23 mouse cellular contexts compared by ENCODE assay signal in genomic region chr14:26977500-26977899, GRCm38 (mm10). TPM values are rescaled to one million over a fixed set of nuclear protein-coding genes. Genes with fewer than 3 reads are reported as not detected.
DNase-seq lines count a peak whose midpoint lies in the region; ATAC-seq and TF ChIP-seq lines count a peak whose summit lies in the region.
"Had no signal": no experiment of that assay in that cellular context is flagged by ENCODE, and none has a peak within 500 bp of the region (broad histone marks: within the 10 kb centered on the region; RNA-seq: fewer than 3 reads in every experiment).

No protein-coding gene starts in this region.

- no peaks in the 10 kb centered on the region for H3K9me3 ChIP-seq in embryonic facial prominence, embryonic 11.5 days (replicated peaks; ENCODE audit: control insufficient read depth, low read length)
- H3K9me3 ChIP-seq in embryonic facial prominence, embryonic 10.5 days: peaks cover 10% of the 10 kb centered on the region
- H3K9me3 ChIP-seq in E14TG2a.4 (ENCODE audit: low read length): peaks cover 7% of the 10 kb centered on the region
- peaks cover 5% of the 10 kb centered on the region for H3K9me3 ChIP-seq in forebrain, embryonic 13.5 days (replicated peaks)
- H3K9me3 ChIP-seq: embryonic facial prominence, embryonic 15.5 days had no signal

- DNase-seq in embryonic facial prominence, embryonic 11.5 days (ENCODE audit: low spot score): peak; percentile 15
- no peak for DNase-seq in embryonic facial prominence, embryonic 10.5 days (ENCODE audit: low spot score)
- peak; percentile 58 for DNase-seq in R1 (ENCODE audit: low read depth, low spot score)
- DNase-seq in T-cell, adult 2 months (ENCODE audit: low spot score): no peak
- DNase-seq: adrenal gland, adult 8-10 months; cerebellum, adult 2 months; gastrocnemius, postnatal 36 days; heart, postnatal 36 days; kidney, adult 8-10 months had no signal

- no peak for ATAC-seq in embryonic facial prominence, embryonic 11.5 days (replicated peaks; ENCODE audit: insufficient number of reproducible peaks, low FRiP score, low TSS enrichment, low read depth)
- peak; percentile 32 to 42; a peak in 3 of 4 replicates for ATAC-seq in hematopoietic stem cell, adult 5-6 weeks (replicated peaks in 1 of 2; ENCODE audit: insufficient read depth in 1 of 2, low FRiP score in 2 of 2, low TSS enrichment in 1 of 2, low read depth in 1 of 2, poor library complexity in 2 of 2, severe bottlenecking in 2 of 2)
- ATAC-seq in forebrain, embryonic 13.5 days: no peak
- ATAC-seq: forebrain, embryonic 15.5 days; hindbrain, embryonic 16.5 days; inflammation-experienced regulatory T-cells, adult 6 months; intestine, postnatal 0 days had no signal

- no peak overlapping the region for H3K9ac ChIP-seq in embryonic facial prominence, embryonic 11.5 days (replicated peaks; ENCODE audit: low read length)
- no peak overlapping the region for H3K9ac ChIP-seq in forebrain, embryonic 13.5 days
- H3K9ac ChIP-seq: embryonic facial prominence, embryonic 15.5 days; forebrain, embryonic 15.5 days; hindbrain, embryonic 12.5 days had no signal

- H3K27me3 ChIP-seq in embryonic facial prominence, embryonic 11.5 days (ENCODE audit: control insufficient read depth, insufficient read depth, low read length): no peaks in the 10 kb centered on the region
- no peaks in the 10 kb centered on the region; the same call in 1 of the 2 replicates for H3K27me3 ChIP-seq in embryonic facial prominence, embryonic 10.5 days (replicated peaks; ENCODE audit: low read depth, poor library complexity, severe bottlenecking)
- H3K27me3 ChIP-seq in E14TG2a.4 (ENCODE audit: insufficient read depth, low read length): peaks cover 6% of the 10 kb centered on the region; the same call in 1 of the 2 replicates
- H3K27me3 ChIP-seq in forebrain, embryonic 13.5 days: 0 out of 2 replicates have a peak, but pooled peaks cover 5% of the 10 kb centered on the region
- H3K27me3 ChIP-seq: embryonic facial prominence, embryonic 15.5 days; forebrain, embryonic 15.5 days; heart, embryonic 13.5 days had no signal

- H3K4me3 ChIP-seq in embryonic facial prominence, embryonic 11.5 days (ENCODE audit: low read depth, low read length): no peak overlapping the region
- H3K4me3 ChIP-seq in embryonic facial prominence, embryonic 10.5 days: no peak overlapping the region
- H3K4me3 ChIP-seq in E14TG2a.4 (replicated peaks; ENCODE audit: low read length): peak overlapping the region; percentile 51; the same call in 1 of the 2 replicates
- no peak overlapping the region for H3K4me3 ChIP-seq in forebrain, embryonic 13.5 days
- H3K4me3 ChIP-seq: embryonic facial prominence, embryonic 15.5 days; erythroblast, embryonic 14.5 days; forebrain, embryonic 10.5 days; forebrain, embryonic 15.5 days; heart, embryonic 13.5 days; hindbrain, embryonic 12.5 days had no signal

- H3K27ac ChIP-seq in embryonic facial prominence, embryonic 11.5 days (replicated peaks; ENCODE audit: low read depth, low read length): no peak overlapping the region
- no peak overlapping the region for H3K27ac ChIP-seq in embryonic facial prominence, embryonic 10.5 days (replicated peaks)
- no peak overlapping the region for H3K27ac ChIP-seq in forebrain, embryonic 13.5 days
- H3K27ac ChIP-seq: embryonic facial prominence, embryonic 15.5 days; forebrain, embryonic 10.5 days; forebrain, embryonic 15.5 days; heart, embryonic 13.5 days; hindbrain, embryonic 12.5 days had no signal

- no peak for TF ChIP-seq CTCF in E14TG2a.4 (conservative IDR thresholded peaks at IDR 0.05; ENCODE audit: low read length)

- no peaks in the 10 kb centered on the region for H3K36me3 ChIP-seq in embryonic facial prominence, embryonic 11.5 days (replicated peaks; ENCODE audit: control insufficient read depth, insufficient read depth, low read depth, low read length)
- no peaks in the 10 kb centered on the region for H3K36me3 ChIP-seq in embryonic facial prominence, embryonic 10.5 days (replicated peaks)
- H3K36me3 ChIP-seq in E14TG2a.4 (ENCODE audit: insufficient read depth, low read length): no peaks in the 10 kb centered on the region
- H3K36me3 ChIP-seq in forebrain, embryonic 13.5 days (ENCODE audit: poor library complexity, severe bottlenecking): no peaks in the 10 kb centered on the region
- H3K36me3 ChIP-seq: embryonic facial prominence, embryonic 15.5 days; forebrain, embryonic 10.5 days; forebrain, embryonic 15.5 days; heart, embryonic 13.5 days; hindbrain, embryonic 12.5 days had no signal

- WGBS in embryonic facial prominence, embryonic 11.5 days: 42% methylated on average over 2 of the region's 2 CpGs
- WGBS in embryonic facial prominence, embryonic 10.5 days: 25% methylated on average over 2 of the region's 2 CpGs
- WGBS in forebrain, embryonic 13.5 days: 29% methylated on average over 2 of the region's 2 CpGs

- no peak overlapping the region for H3K4me2 ChIP-seq in embryonic facial prominence, embryonic 11.5 days (ENCODE audit: low read depth, low read length)
- no peak overlapping the region for H3K4me2 ChIP-seq in forebrain, embryonic 13.5 days
- H3K4me2 ChIP-seq: embryonic facial prominence, embryonic 15.5 days; forebrain, embryonic 15.5 days; heart, embryonic 13.5 days; hindbrain, embryonic 12.5 days had no signal

- H3K4me1 ChIP-seq in embryonic facial prominence, embryonic 11.5 days (ENCODE audit: control insufficient read depth, insufficient read depth, low read length): peaks cover 3% of the 10 kb centered on the region; the same call in 1 of the 2 replicates
- peaks cover 14% of the 10 kb centered on the region for H3K4me1 ChIP-seq in embryonic facial prominence, embryonic 10.5 days
- peaks cover 31% of the 10 kb centered on the region for H3K4me1 ChIP-seq in E14TG2a.4 (replicated peaks; ENCODE audit: low read depth, low read length)
- H3K4me1 ChIP-seq in forebrain, embryonic 13.5 days: no peaks in the 10 kb centered on the region
- H3K4me1 ChIP-seq: embryonic facial prominence, embryonic 15.5 days had no signal

RNA-seq across cellular contexts. Expression of gene Appl1, which starts 6.5 kb away (rescaled TPM):
- 42.5 and 45.9 TPM in 2 replicates for polyA plus RNA-seq in embryonic facial prominence, embryonic 11.5 days (2014; fragmentation: Nextera tagmentation; extraction: Ambion mirVana)
- polyA plus RNA-seq in embryonic facial prominence, embryonic 10.5 days (2016; fragmentation: Nextera tagmentation; extraction: Ambion mirVana): 31.7 and 33.4 TPM in 2 replicates
- 47.7 and 52.2 TPM in 2 replicates for total RNA-seq in hematopoietic stem cell, adult 5-6 weeks (2017)
- 62.0 and 70.0 TPM in 2 replicates for polyA plus RNA-seq in forebrain, embryonic 13.5 days (2015; fragmentation: Nextera tagmentation; extraction: Ambion mirVana)

RNA-seq across cellular contexts. Expression of gene Hesx1, which starts 16.7 kb away (rescaled TPM):
- polyA plus RNA-seq in embryonic facial prominence, embryonic 11.5 days (2014; fragmentation: Nextera tagmentation; extraction: Ambion mirVana): 1.4 and 3.4 TPM in 2 replicates
- polyA plus RNA-seq in embryonic facial prominence, embryonic 10.5 days (2016; fragmentation: Nextera tagmentation; extraction: Ambion mirVana): 3.4 and 3.9 TPM in 2 replicates
- total RNA-seq in hematopoietic stem cell, adult 5-6 weeks (2017): not detected in 2 replicates
- not detected in 2 replicates for polyA plus RNA-seq in forebrain, embryonic 13.5 days (2015; fragmentation: Nextera tagmentation; extraction: Ambion mirVana)
- total RNA-seq: gastrocnemius, adult 8-10 months; gastrocnemius, postnatal 36 days; heart, postnatal 36 days had no signal
- polyA plus RNA-seq: cerebellum, adult 2 months; forebrain, embryonic 15.5 days; heart, postnatal 0 days; hindbrain, embryonic 12.5 days had no signal

Comparison
In these comparisons a context has a peak if more than half of its experiments do, and no peak if none do; other contexts are left out.
1. DNase-seq: peak in embryonic facial prominence, embryonic 11.5 days (single experiment) and R1 (single experiment); none in embryonic facial prominence, embryonic 10.5 days (single experiment) and T-cell, adult 2 months (single experiment).
2. ATAC-seq: peak in hematopoietic stem cell, adult 5-6 weeks (2 of 2); none in embryonic facial prominence, embryonic 11.5 days (single experiment) and forebrain, embryonic 13.5 days (single experiment).